ENCODE assay signal across 11 mouse cellular contexts in the genomic region with DNA sequence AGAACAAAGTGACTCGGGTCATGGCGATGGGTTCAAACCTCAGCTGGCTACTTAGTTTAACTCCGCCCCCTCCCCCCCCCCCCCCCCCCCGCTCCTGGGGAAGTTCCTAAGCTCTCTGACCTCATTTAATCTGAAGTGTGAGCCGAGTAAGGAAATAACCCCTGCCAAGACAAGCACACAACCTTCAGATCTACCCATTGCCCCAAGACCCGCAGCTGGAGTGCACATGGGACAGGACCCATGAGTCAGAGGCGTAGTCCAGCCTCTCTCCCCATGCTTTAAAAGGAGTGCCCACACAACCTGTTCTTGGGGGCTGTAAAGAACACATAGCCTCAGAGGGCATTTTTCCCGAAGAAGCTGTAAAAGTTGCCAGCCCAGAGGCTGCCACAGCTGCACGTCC. TPM values are rescaled to one million over a fixed set of nuclear protein-coding genes. Genes with fewer than 3 reads are reported as not detected.
DNase-seq lines count a peak whose midpoint lies in the region; ATAC-seq and TF ChIP-seq lines count a peak whose summit lies in the region.
"Had no signal": no experiment of that assay in that cellular context is flagged by ENCODE, and none has a peak within 500 bp of the region (broad histone marks: within the 10 kb centered on the region; RNA-seq: fewer than 3 reads in every experiment).

No protein-coding gene starts in this region.

- H3K9ac ChIP-seq in liver, embryonic 11.5 days (ENCODE audit: low read depth, low read length) = no peak overlapping the region
- H3K9ac ChIP-seq in heart, postnatal 0 days (replicated peaks; ENCODE audit: low read depth, low read length) = no peak overlapping the region
- no peak overlapping the region for H3K9ac ChIP-seq in liver, embryonic 14.5 days (replicated peaks)

- H3K9me3 ChIP-seq in liver, embryonic 11.5 days (ENCODE audit: control insufficient read depth, low read length) = no peaks in the 10 kb centered on the region
- H3K9me3 ChIP-seq in heart, postnatal 0 days (replicated peaks; ENCODE audit: control insufficient read depth, low read length) = no peaks in the 10 kb centered on the region
- H3K9me3 ChIP-seq in liver, embryonic 14.5 days (ENCODE audit: control insufficient read depth, low read length) = no peaks in the 10 kb centered on the region
- H3K9me3 ChIP-seq: G1E had no signal

- no peak for DNase-seq in liver, embryonic 11.5 days (ENCODE audit: low spot score)
- no peak for DNase-seq in liver
- peak; percentile 74 for DNase-seq in adipocyte (ENCODE audit: low spot score)
- DNase-seq in heart, postnatal 0 days (ENCODE audit: low spot score) = peak; percentile 30
- DNase-seq in liver, embryonic 14.5 days (ENCODE audit: low read depth in 3 of 3, low spot score in 3 of 3) = no peak
- DNase-seq in right cerebral cortex, postnatal 10 days (ENCODE audit: low spot score in 2 of 2) = no peak
- DNase-seq: cerebellum, postnatal 25 days; gastrocnemius, adult 2 months had no signal

- no peaks in the 10 kb centered on the region for H3K4me1 ChIP-seq in liver, embryonic 11.5 days (replicated peaks; ENCODE audit: control insufficient read depth, insufficient read depth, low read length)
- 0 out of 2 replicates have a peak, but pooled peaks cover 4% of the 10 kb centered on the region for H3K4me1 ChIP-seq in heart, postnatal 0 days (ENCODE audit: control insufficient read depth, insufficient read depth)
- H3K4me1 ChIP-seq in liver, embryonic 14.5 days (replicated peaks; ENCODE audit: control insufficient read depth in 2 of 2, insufficient read depth in 2 of 2, low read length in 1 of 2) = no peaks in the 10 kb centered on the region

- no peak overlapping the region for H3K4me3 ChIP-seq in liver, embryonic 11.5 days (ENCODE audit: low read depth, low read length)
- no peak overlapping the region for H3K4me3 ChIP-seq in heart, postnatal 0 days (ENCODE audit: low read depth, low read length)
- no peak overlapping the region for H3K4me3 ChIP-seq in liver, embryonic 14.5 days (ENCODE audit: insufficient read depth in 1 of 2, low read depth in 2 of 2, low read length in 2 of 2)
- H3K4me3 ChIP-seq: gastrocnemius, adult 2 months had no signal

- no peak for ATAC-seq in liver, embryonic 11.5 days (replicated peaks; ENCODE audit: low FRiP score)
- ATAC-seq in heart, postnatal 0 days (ENCODE audit: insufficient read depth, low read depth) = peak; percentile 58; the same call in 1 of the 2 replicates
- no peak for ATAC-seq in liver, embryonic 14.5 days (ENCODE audit: insufficient read depth)
- ATAC-seq in granulocyte monocyte progenitor cell, adult 5-6 weeks (replicated peaks; ENCODE audit: poor library complexity, severe bottlenecking) = no peak

- no peak overlapping the region for H3K27ac ChIP-seq in liver, embryonic 11.5 days (ENCODE audit: low read depth, low read length)
- no peak overlapping the region for H3K27ac ChIP-seq in heart, postnatal 0 days (ENCODE audit: low read depth)
- H3K27ac ChIP-seq in liver, embryonic 14.5 days = no peak overlapping the region
- H3K27ac ChIP-seq: gastrocnemius, adult 2 months had no signal

- WGBS in liver, embryonic 11.5 days = 46% methylated on average over 8 of the region's 9 CpGs
- WGBS in heart, postnatal 0 days = 30% methylated on average over 7 of the region's 9 CpGs
- 43% methylated on average over 7 of the region's 9 CpGs for WGBS in liver, embryonic 14.5 days (ENCODE audit: insufficient replicate concordance)

- peak overlapping the region; percentile 36; the same call in 1 of the 2 replicates for H3K4me2 ChIP-seq in liver, embryonic 11.5 days
- H3K4me2 ChIP-seq in heart, postnatal 0 days (ENCODE audit: low read depth, low read length) = peak overlapping the region; percentile 34; the same call in 1 of the 2 replicates
- 0 out of 2 replicates have a peak overlapping the region, but pooled peaks have one; percentile 11 for H3K4me2 ChIP-seq in liver, embryonic 14.5 days (ENCODE audit: low read depth)

- no peak for TF ChIP-seq CTCF in heart, postnatal 0 days (IDR thresholded peaks at IDR 0.05; ENCODE audit: low read depth)
- no peak for TF ChIP-seq CTCF in liver, embryonic 14.5 days (IDR thresholded peaks at IDR 0.05; ENCODE audit: low read depth)

- H3K27me3 ChIP-seq in liver, embryonic 11.5 days (replicated peaks; ENCODE audit: control insufficient read depth, insufficient read depth, low read length) = no peaks in the 10 kb centered on the region
- H3K27me3 ChIP-seq in heart, postnatal 0 days (ENCODE audit: control insufficient read depth, insufficient read depth, low read length) = no peaks in the 10 kb centered on the region
- no peaks in the 10 kb centered on the region for H3K27me3 ChIP-seq in liver, embryonic 14.5 days (ENCODE audit: control insufficient read depth, insufficient read depth, low read length)

- H3K36me3 ChIP-seq in liver, embryonic 11.5 days (ENCODE audit: control insufficient read depth, insufficient read depth, low read length) = no peaks in the 10 kb centered on the region
- no peaks in the 10 kb centered on the region for H3K36me3 ChIP-seq in heart, postnatal 0 days (replicated peaks; ENCODE audit: control insufficient read depth, insufficient read depth, low read length)
- no peaks in the 10 kb centered on the region for H3K36me3 ChIP-seq in liver, embryonic 14.5 days (replicated peaks; ENCODE audit: control insufficient read depth, insufficient read depth, low read depth)
- H3K36me3 ChIP-seq: G1E had no signal

- no peak for TF ChIP-seq EP300 in heart, postnatal 0 days (IDR thresholded peaks at IDR 0.05; ENCODE audit: low read depth)
- no peak for TF ChIP-seq EP300 in liver, embryonic 14.5 days (IDR thresholded peaks at IDR 0.05; ENCODE audit: low read depth)

RNA-seq across cellular contexts. Expression of a gene that starts 20.0 kb away (rescaled TPM):
- polyA plus RNA-seq in liver, embryonic 11.5 days (2014; fragmentation: Nextera tagmentation; extraction: Ambion mirVana) = 0.07 TPM in 1 of 2 replicates, not detected in the other
- 0.46 and 0.50 TPM in 2 replicates for total RNA-seq in heart, postnatal 0 days (2014; rRNA removed; ENCODE audit: low replicate concordance)
- polyA plus RNA-seq in heart, postnatal 0 days (2015; fragmentation: Nextera tagmentation; extraction: Ambion mirVana) = 0.82 and 0.92 TPM in 2 replicates
- not detected in 2 replicates for polyA plus RNA-seq in liver, embryonic 14.5 days (2012; rRNA removed)
- not detected in 2 replicates for polyA plus RNA-seq in liver, embryonic 14.5 days (2014; fragmentation: Nextera tagmentation; extraction: Ambion mirVana)
- not detected in 2 replicates for total RNA-seq in granulocyte monocyte progenitor cell, adult 5-6 weeks (2014; fragmentation: Nextera tagmentation)
- total RNA-seq in granulocyte monocyte progenitor cell, adult 5-6 weeks (2017) = not detected in 2 replicates
- total RNA-seq: megakaryocyte progenitor cell, adult 5-6 weeks had no signal
- polyA plus RNA-seq: G1E had no signal

RNA-seq across cellular contexts. Expression of a gene that starts 27.4 kb away (rescaled TPM):
- 0.37 TPM in 1 of 2 replicates, not detected in the other for polyA plus RNA-seq in liver, embryonic 11.5 days (2014; fragmentation: Nextera tagmentation; extraction: Ambion mirVana)
- total RNA-seq in heart, postnatal 0 days (2014; rRNA removed; ENCODE audit: low replicate concordance) = not detected in 2 replicates
- polyA plus RNA-seq in heart, postnatal 0 days (2015; fragmentation: Nextera tagmentation; extraction: Ambion mirVana) = not detected in 2 replicates
- not detected in 2 replicates for polyA plus RNA-seq in liver, embryonic 14.5 days (2012; rRNA removed)
- not detected in 2 replicates for polyA plus RNA-seq in liver, embryonic 14.5 days (2014; fragmentation: Nextera tagmentation; extraction: Ambion mirVana)
- not detected in 2 replicates for total RNA-seq in granulocyte monocyte progenitor cell, adult 5-6 weeks (2014; fragmentation: Nextera tagmentation)
- total RNA-seq in granulocyte monocyte progenitor cell, adult 5-6 weeks (2017) = not detected in 2 replicates
- total RNA-seq: G1E; gastrocnemius, adult 2 months; megakaryocyte progenitor cell, adult 5-6 weeks had no signal
- polyA plus RNA-seq: G1E had no signal

Comparison
In these comparisons a context has a peak if more than half of its experiments do, and no peak if none do; other contexts are left out.
1. DNase-seq: peak in adipocyte (single experiment) and heart, postnatal 0 days (single experiment); none in liver, embryonic 11.5 days (single experiment), liver (single experiment), liver, embryonic 14.5 days (0 of 3) and right cerebral cortex, postnatal 10 days (0 of 2).
2. Peak in every context shown above with its lines, with median percentiles within 50 percentile points of each other: H3K4me2 ChIP-seq.